Mouse (Mus musculus): Measurements from ENCODE around the gene Rpl38.
A peak's percentile ranks its signal among the peaks of the same experiment; 100 is the strongest.
"Not testable (repeated sequence)": the region's sequence is repeated elsewhere in the genome, so short reads cannot be mapped to it uniquely, and the experiment has no call there.

Gene Rpl38

GRCm38 (mm10) chr11:114662161-114662560 lies 6.2 kb upstream of the Rpl38 start:
- DNase-seq: no peak

DNA sequence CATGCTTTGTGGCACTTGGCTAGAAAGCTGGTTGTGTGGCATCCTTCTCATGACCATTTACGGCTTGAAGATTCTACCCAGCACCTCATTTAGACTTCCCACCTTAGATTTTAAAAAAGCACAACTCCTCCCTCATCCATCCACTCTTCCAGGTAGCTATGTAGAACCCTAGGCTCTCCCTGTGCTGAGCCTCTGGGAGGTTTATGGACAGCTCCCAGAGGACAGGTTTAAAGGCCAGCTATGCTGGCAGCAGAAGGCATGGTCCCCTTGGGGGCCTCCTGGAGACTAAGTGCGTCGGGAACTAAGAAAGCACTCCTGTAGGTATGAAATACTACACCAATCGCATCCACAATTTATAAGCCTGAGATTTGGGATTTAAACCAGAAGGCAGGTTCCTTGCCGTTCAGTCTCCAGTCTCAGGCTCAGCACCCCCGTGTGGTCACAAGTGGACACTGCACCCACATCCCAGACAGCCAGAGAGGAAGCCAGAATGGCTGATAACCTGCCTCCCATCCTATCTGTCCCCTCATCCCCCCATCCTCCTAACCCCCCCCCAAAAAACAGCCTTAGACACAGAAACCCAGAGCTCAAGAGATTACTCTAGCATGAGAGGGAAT lies 5.5 kb upstream of the Rpl38 start:
- peak; percentile 80 for DNase-seq

DNA sequence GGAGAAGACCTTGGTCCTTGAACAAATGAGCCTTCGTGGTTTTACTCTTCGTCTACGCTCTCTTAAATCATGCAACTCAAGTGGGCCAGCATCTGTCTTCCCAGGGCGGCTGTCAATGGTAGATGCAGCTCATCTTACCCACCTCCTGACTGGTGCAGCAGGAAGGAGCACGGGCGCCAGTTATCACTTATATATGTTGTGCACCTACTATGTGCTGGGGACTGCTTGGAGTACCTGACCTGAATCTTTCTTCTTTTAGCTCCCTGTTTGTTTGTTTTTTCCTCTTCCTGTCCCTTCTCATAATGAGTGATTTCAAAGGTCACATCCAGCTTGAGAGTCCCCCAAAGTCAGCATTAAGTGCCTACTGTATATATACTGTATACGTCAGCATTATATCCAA lies 4.2 kb upstream of the Rpl38 start:
- DNase-seq: no peak

- no peak for DNase-seq
These were observed 2.9 kb upstream of the Rpl38 start for GRCm38 (mm10) chr11:114665463-114665862.

- no peak for DNase-seq
These were observed 1.5 kb upstream of the Rpl38 start for GRCm38 (mm10) chr11:114666786-114667185.

GRCm38 (mm10) chr11:114667236-114667931 lies 940 bp upstream of the Rpl38 start:
- DNase-seq: no peak

GRCm38 (mm10) chr11:114667932-114668285 lies 415 bp upstream of the Rpl38 start:
- peak; percentile 43 for DNase-seq

- DNase-seq: peak; percentile 86
These were observed 658 bp downstream of the Rpl38 start for GRCm38 (mm10) chr11:114668741-114669623.

DNA sequence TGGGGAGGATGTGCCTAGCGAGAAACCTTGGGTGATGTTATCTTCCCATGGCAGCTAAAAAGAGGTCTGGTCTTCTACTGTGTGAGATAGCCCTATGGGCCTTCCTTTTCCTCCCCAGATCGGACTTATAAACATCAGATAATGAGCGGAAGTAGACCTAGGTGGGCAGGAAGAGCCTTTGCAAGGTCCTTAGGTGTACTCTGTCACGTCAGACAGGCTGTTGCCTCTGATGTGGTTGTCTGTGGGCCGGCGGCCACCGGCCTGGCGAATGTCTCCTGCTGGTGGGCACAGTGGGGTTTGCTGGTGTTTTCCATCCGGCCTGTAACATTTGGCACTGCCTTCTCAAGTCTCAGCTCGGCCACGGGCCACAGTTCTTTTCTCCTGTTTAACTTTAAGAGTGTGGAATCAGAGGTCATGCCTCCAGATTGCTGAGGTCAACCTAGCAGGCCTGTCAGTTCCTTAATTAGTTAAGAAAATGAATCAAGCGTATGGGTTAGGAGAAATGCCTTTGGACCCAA lies 1.4 kb downstream of the Rpl38 start:
- no peak for DNase-seq

DNA sequence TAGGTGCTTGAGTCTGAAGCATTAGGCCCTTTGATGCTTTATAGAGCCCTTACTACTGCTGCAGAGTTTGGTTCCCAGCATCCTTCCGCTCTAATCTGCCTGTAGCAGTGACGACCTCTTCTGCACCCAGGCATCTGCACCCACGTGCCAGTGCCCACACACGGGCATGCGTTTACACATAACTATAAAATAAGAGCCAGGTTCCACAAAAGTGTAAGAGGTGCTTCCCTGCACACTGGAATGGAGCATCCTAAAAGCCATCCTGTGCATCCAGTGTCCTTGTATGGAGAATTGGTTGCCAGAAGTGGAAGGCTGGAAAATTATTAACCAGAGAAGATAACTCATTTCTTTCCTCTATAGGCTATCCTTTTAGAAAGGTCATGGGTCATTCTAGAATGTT lies 2.8 kb downstream of the Rpl38 start:
- no peak for DNase-seq

DNA sequence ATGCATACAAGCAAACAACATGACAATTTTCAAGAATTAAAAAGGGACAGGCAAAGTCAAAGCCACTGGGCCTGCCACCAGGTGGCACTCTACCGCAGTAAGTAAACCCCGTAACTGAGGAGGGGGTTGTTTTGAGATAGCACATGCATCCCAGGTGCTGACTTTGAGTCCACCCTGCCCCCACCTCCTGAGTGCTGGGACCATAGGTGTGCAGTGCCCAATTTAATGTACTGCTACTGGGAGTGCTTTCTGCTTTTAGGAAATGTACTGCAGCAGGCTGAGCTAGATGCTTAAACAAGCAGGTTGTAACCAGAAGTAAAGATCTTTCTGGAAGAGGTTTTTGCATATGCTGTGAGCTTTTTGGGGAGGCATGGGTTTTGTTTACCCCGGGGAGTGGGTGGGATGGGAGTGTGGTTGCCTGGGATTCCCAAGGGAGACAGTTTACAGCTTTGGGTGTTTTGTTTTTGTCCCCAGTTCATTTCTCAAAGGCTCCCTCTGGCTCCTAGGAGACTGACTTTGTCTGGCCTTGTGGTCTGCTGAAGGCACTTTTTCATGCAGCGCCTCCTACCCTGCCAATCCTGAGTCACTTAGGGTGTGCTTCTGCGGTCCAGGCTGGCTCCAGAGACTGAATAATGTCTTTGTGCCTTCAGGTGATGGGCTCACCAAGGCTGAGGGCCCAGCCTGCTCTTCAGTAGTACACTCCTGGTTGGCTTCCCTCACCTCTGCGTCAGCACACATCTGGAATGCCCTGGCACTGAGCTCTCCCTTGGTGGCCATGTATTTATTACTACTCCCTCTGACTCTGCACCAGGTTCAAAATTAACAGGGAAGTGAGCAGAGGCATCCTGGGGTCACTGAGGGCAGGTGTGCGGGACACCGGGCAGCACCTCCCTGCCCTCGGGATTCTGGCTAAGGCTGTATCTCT lies 4.7 kb downstream of the Rpl38 start:
- peak; percentile 77 for DNase-seq

DNA sequence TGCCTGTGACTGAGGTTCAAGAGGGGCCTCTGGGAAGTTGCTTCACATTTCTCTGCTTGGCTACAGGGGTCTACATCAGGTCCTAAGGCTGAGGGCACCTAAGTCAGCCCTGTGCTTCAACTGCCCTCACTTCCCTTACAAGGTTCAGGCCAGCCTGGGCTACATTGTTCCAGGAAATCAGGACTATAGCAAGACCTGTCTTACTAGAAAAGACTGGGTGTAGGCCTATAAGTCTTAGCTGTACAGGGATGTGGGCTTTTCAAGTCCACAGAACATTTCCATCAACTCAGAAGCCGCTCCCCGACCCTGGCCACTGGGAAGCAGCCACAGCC lies 5.4 kb downstream of the Rpl38 start:
- DNase-seq: no peak

DNA sequence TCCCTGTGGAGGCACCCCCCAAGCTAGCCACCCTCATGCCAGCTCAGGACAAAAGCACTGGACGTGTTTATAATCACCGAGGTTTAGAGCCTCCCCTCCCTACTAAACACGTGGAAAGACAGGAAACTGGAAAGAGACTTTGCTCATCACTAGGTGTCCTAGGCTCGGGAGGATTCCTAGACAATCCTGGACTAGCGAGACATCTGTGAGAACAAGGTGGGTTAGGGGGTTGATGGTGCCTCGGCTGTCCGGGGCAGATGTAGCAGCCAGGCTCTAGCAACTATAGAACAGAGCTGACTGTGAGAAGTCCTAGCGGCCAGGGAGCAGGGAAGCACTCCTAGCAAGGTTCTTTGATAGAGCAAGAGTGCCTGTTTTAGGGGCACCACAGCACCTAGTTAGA lies 5.9 kb downstream of the Rpl38 start:
- DNase-seq: no peak

GRCm38 (mm10) chr11:114674796-114675195 lies 6.5 kb downstream of the Rpl38 start:
- not testable (repeated sequence) for DNase-seq

- DNase-seq: peak; percentile 54
These were observed 7.1 kb downstream of the Rpl38 start, which contains the start of gene Ttyh2 for GRCm38 (mm10) chr11:114675341-114675825. Ttyh2 (plus strand) TSS chr11:114675431.

- no peak for DNase-seq
These were observed 7.6 kb downstream of the Rpl38 start for GRCm38 (mm10) chr11:114675826-114676401.

DNA sequence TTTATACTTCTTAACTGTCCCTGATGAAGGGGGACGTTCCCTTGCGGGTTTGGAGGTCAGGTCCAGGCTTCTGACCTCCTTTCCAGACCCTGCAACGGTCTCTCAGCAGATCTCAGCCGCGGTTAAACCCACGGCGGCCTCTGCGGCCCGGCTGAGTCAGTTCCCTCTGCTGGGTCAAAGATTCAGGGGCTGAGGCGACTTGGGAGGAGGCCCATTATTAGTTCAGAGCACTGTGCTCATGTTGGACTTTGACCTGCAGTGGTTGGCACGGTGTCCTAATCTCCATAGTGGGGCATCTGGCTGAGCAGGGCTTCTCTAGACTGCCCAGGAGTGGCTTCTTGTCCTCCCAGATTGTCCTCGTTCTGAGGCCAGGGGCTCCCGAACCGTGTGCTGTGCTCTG lies 8.1 kb downstream of the Rpl38 start:
- no peak for DNase-seq

DNA sequence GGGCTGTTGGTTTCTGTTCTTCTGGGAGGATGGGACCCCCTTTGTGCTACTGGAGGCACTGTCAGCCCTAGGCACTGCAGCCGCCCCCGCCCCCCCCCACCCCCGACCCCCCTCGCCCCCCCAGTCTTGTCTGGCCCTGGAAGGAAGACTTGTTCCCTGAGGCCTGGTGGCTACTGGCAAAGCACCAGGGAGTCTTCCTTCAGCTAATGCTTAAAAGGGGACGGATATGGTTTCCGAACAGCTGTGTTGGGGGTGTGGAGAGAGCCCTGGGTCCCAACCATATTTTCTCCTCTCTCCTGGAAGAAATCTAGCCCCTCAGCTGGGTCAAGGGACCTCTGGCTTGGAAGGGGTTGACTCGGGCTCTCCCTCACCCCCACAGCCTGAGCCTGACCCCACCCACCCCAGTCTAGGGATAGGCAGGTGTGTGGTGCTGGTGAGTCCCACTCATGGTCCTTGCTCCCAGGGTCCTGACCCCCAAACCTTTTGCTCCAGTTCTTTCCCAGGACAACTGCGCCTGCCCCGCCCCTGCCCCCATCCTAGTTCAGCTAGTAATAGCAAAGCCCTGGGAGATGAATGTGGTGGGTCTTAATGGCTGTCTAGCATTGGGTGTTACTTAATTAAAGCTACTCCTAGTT lies 8.7 kb downstream of the Rpl38 start:
- no peak for DNase-seq

GRCm38 (mm10) chr11:114679582-114679981 lies 11.3 kb downstream of the Rpl38 start:
- DNase-seq: no peak

DNA sequence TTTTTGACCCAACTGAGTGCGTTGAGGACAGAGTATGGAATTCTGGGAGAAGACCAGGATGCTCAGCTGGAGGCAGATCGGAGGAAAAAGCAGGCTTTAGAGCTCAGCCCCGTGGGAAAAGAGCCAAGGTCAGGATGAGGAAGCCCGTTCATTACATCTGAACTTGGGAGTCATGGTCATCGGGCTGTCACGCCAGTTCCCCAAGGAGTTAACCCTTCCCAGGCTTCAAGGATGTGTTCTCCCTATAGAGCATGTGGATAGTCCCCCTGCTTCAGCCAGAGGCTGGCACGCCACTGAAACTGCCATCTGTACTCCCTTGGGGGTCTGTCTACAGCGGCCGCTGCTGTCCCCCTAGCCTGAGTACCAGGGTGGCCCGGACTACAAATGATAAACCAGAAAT lies 12.0 kb downstream of the Rpl38 start:
- DNase-seq: no peak

GRCm38 (mm10) chr11:114681054-114681453 lies 12.7 kb downstream of the Rpl38 start:
- no peak for DNase-seq

Data from right cerebral cortex, postnatal 4 days (tissue).